22 mouse cellular contexts compared by ENCODE assay signal in the genomic region with DNA sequence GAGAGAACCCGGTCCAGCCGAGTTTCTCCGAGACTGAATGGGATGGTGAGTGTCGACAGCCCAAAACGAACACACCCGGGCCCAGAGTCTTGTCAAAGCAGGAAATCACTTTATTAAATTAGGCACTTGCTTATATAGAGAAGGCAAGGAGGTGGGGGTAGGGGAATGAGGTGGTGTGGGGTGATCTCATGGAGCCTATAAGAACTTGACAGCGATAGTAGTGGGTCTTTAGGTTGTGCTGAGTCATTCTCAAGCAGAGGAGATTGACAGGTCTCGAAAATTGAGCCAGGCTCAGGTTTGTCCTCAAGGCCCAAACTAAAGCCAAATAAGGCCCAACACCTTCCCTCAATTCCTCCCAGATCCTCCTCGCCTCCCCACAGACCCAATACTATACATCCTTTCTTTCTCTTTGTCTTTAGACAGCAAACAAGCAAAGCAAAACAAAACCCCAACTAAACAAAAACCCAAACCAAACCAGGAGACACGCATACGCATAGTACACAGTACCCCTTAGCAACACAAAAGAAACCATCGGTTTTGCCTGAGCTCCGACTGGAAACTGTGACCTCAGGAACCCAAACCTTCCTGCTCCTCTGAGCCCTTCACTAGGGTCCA. TPM values are rescaled to one million over a fixed set of nuclear protein-coding genes. Genes with fewer than 3 reads are reported as not detected.
DNase-seq lines count a peak whose midpoint lies in the region; TF ChIP-seq lines count a peak whose summit lies in the region.
"Had no signal": no experiment of that assay in that cellular context is flagged by ENCODE, and none has a peak within 500 bp of the region (broad histone marks: within the 10 kb centered on the region; RNA-seq: fewer than 3 reads in every experiment).

No protein-coding gene starts in this region.

- peak overlapping the region; percentile 78 for H3K27ac ChIP-seq in ES-Bruce4 (ENCODE audit: insufficient read depth, low read length)
- H3K27ac ChIP-seq in bone marrow macrophage, adult 2 months (ENCODE audit: insufficient read depth, low read depth, low read length), result peak overlapping the region; percentile 80
- H3K27ac ChIP-seq: embryonic facial prominence, embryonic 12.5 days; forebrain, embryonic 15.5 days; heart, embryonic 13.5 days; hindbrain, embryonic 12.5 days had no signal

- TF ChIP-seq EP300 in ES-Bruce4 (IDR thresholded peaks at IDR 0.05; ENCODE audit: insufficient read depth, low read depth, low read length), result no peak

- no peaks in the 10 kb centered on the region for H3K9me3 ChIP-seq in ES-Bruce4 (replicated peaks; ENCODE audit: control insufficient read depth, insufficient read depth, low read length, poor library complexity, severe bottlenecking)
- H3K9me3 ChIP-seq: embryonic facial prominence, embryonic 12.5 days; forebrain, embryonic 15.5 days; heart, embryonic 13.5 days; hindbrain, embryonic 12.5 days had no signal

- no peak overlapping the region for H3K4me3 ChIP-seq in ES-Bruce4 (ENCODE audit: low read depth, low read length)
- no peak overlapping the region for H3K4me3 ChIP-seq in bone marrow macrophage, adult 2 months (ENCODE audit: insufficient read depth, low read length)
- H3K4me3 ChIP-seq: embryonic facial prominence, embryonic 12.5 days; forebrain, embryonic 15.5 days; heart, embryonic 13.5 days; hindbrain, embryonic 12.5 days had no signal

- TF ChIP-seq POLR2A in ES-Bruce4 (IDR thresholded peaks at IDR 0.05; ENCODE audit: insufficient read depth, low read length), result no peak
- no peak for TF ChIP-seq POLR2A in bone marrow macrophage, adult 2 months (IDR thresholded peaks at IDR 0.05; ENCODE audit: borderline replicate concordance, low read depth, low read length)

- TF ChIP-seq CTCF in ES-Bruce4 (IDR thresholded peaks at IDR 0.05; ENCODE audit: low read depth, low read length), result no peak
- TF ChIP-seq CTCF in bone marrow macrophage, adult 2 months (IDR thresholded peaks at IDR 0.05; ENCODE audit: low read depth, low read length), result no peak

- no peaks in the 10 kb centered on the region; the same call in 1 of the 2 replicates for H3K36me3 ChIP-seq in ES-Bruce4 (ENCODE audit: control insufficient read depth, insufficient read depth, low read length, poor library complexity, severe bottlenecking)
- H3K36me3 ChIP-seq: forebrain, embryonic 15.5 days; hindbrain, embryonic 12.5 days had no signal

- H3K9ac ChIP-seq in ES-Bruce4 (ENCODE audit: low read depth, poor library complexity, severe bottlenecking), result 0 out of 2 replicates have a peak overlapping the region, but pooled peaks have one; percentile 14
- H3K9ac ChIP-seq: embryonic facial prominence, embryonic 12.5 days; forebrain, embryonic 15.5 days; heart, embryonic 13.5 days; hindbrain, embryonic 12.5 days had no signal

- no peaks in the 10 kb centered on the region for H3K27me3 ChIP-seq in ES-Bruce4 (ENCODE audit: control insufficient read depth, insufficient read depth, low read length, poor library complexity, severe bottlenecking)
- H3K27me3 ChIP-seq: embryonic facial prominence, embryonic 12.5 days; forebrain, embryonic 15.5 days; heart, embryonic 13.5 days; hindbrain, embryonic 12.5 days; Patski had no signal

- DNase-seq in 3T3-L1 (ENCODE audit: low read depth, low spot score), result peak; percentile 17
- peak; percentile 44 for DNase-seq in MN1 (ENCODE audit: low spot score)
- no peak for DNase-seq in adrenal gland, postnatal 36 days
- no peak for DNase-seq in kidney, postnatal 25 days
- DNase-seq in ovary, postnatal 10 days (ENCODE audit: low spot score), result no peak
- DNase-seq: adrenal gland, adult 8-10 months; B cell, adult 2 months; cerebellum, adult 11-12 months; cerebellum, adult 9-10 months; cerebellum, postnatal 25 days; gastrocnemius, postnatal 10 days; heart, postnatal 36 days had no signal

- H3K4me1 ChIP-seq in ES-Bruce4 (ENCODE audit: control insufficient read depth, insufficient read depth, low read length), result peaks cover 3% of the 10 kb centered on the region
- peaks cover 42% of the 10 kb centered on the region for H3K4me1 ChIP-seq in bone marrow macrophage, adult 2 months (ENCODE audit: control insufficient read depth, insufficient read depth, low read length)
- H3K4me1 ChIP-seq: embryonic facial prominence, embryonic 12.5 days; forebrain, embryonic 15.5 days; heart, embryonic 13.5 days; hindbrain, embryonic 12.5 days had no signal

RNA-seq across cellular contexts. Expression of a gene that starts 12.4 kb away (rescaled TPM):
- 0.48 and 0.55 TPM in 2 replicates for polyA plus RNA-seq in ES-Bruce4 (2011; ENCODE audit: insufficient read depth, insufficient read length, low read depth, missing spikeins)
- polyA plus RNA-seq in bone marrow macrophage, adult 2 months (2012; ENCODE audit: insufficient read depth, insufficient read length, missing spikeins), result 0.46 TPM in 1 of 2 replicates, not detected in the other
- total RNA-seq in adrenal gland, postnatal 36 days (2021), result 1,000 to 10,000 TPM; 2,443 to 8,516 TPM
- total RNA-seq: gastrocnemius, postnatal 10 days; heart, postnatal 36 days had no signal
- polyA plus RNA-seq: embryonic facial prominence, embryonic 12.5 days; forebrain, embryonic 11.5 days; forebrain, embryonic 15.5 days; heart, embryonic 13.5 days; inflammation-experienced regulatory T-cells, adult 6 months had no signal

RNA-seq across cellular contexts. Expression of a gene that starts 15.7 kb away (rescaled TPM):
- 16.5 and 16.9 TPM in 2 replicates for polyA plus RNA-seq in ES-Bruce4 (2011; ENCODE audit: insufficient read depth, insufficient read length, low read depth, missing spikeins)
- polyA plus RNA-seq in bone marrow macrophage, adult 2 months (2012; ENCODE audit: insufficient read depth, insufficient read length, missing spikeins), result 97.1 and 102 TPM in 2 replicates
- total RNA-seq in adrenal gland, postnatal 36 days (2021), result 100 to 1,000 TPM; 142 to 220 TPM

RNA-seq across cellular contexts. Expression of a gene that starts 45.8 kb away (rescaled TPM):
- polyA plus RNA-seq in ES-Bruce4 (2011; ENCODE audit: insufficient read depth, insufficient read length, low read depth, missing spikeins), result 4.0 and 4.8 TPM in 2 replicates
- 98.3 and 111 TPM in 2 replicates for polyA plus RNA-seq in bone marrow macrophage, adult 2 months (2012; ENCODE audit: insufficient read depth, insufficient read length, missing spikeins)
- total RNA-seq in adrenal gland, postnatal 36 days (2021), result 100 to 1,000 TPM; 233 to 373 TPM
- polyA plus RNA-seq: CD4-positive, CD25-positive, alpha-beta regulatory T cell, adult 4 months had no signal

Comparison
In these comparisons a context has a peak if more than half of its experiments do, and no peak if none do; other contexts are left out.
1. DNase-seq: peak in 3T3-L1 (single experiment) and MN1 (single experiment); none in adrenal gland, postnatal 36 days (0 of 2), kidney, postnatal 25 days (0 of 2) and ovary, postnatal 10 days (single experiment).
2. RNA of a gene that starts 45.8 kb away (polyA plus RNA-seq): 98.3 to 111 TPM in bone marrow macrophage, adult 2 months; 4.0 to 4.8 TPM in ES-Bruce4; every median in the first group is over 10 times any median in the second.